Mouse (Mus musculus) layer of hippocampus, adult 9-10 months (tissue): Measurements from ENCODE around the gene Psmd14.
A peak's percentile ranks its signal among the peaks of the same experiment; 100 is the strongest.

Experiments used
- DNase-seq: peaks from one replicate; pipeline ENCODE4 v3.0.0; 2022; ENCODE audit warnings: low spot score

Psmd14 gene

GRCm38 (mm10) chr2:61711108-61712040 is at the start of gene Psmd14:
Psmd14 (plus strand) TSS chr2:61711694.
- peak; percentile 73 for DNase-seq

DNA sequence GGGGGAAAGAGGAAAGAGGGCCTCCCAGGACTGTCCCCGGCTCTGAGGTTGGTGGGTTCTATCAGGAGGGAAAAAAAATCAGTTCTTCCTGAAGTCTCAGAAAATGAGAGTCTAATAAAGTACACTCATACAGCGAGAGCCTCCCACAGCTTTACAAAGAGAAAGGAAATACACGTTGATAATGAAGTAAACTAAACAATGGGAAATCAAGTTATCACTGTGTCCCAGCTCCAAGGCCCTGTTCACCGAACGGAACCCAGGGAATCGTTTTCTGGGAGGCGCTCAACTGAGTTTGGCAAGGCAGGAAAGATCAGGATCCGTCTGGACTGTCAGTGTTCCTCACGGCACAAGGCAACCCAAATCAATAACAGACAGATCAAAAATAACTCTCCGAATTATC is 48.7 kb upstream of the Psmd14 start:
- no peak for DNase-seq

- no peak for DNase-seq
These were observed 47.8 kb upstream of the Psmd14 start for GRCm38 (mm10) chr2:61663573-61664241.

DNA sequence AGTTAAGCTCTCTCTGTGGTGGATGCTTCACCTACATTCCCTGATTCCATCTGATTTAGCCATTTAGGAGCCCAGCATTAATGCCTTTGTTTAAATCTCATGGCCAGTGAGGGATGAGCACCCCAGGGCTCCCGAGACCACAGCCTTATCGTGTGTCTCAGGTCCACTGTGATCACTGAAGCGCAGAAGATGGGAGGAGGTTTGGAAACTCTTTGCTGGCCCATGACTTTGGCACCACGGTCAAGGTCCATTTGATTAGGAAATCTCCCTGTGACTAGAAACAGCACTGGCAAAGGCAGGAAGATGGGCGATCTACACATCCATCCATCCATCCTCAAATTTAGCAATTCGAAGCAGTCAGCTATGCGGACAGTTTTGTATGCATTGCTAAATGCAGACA is 44.1 kb upstream of the Psmd14 start:
- no peak for DNase-seq

DNA sequence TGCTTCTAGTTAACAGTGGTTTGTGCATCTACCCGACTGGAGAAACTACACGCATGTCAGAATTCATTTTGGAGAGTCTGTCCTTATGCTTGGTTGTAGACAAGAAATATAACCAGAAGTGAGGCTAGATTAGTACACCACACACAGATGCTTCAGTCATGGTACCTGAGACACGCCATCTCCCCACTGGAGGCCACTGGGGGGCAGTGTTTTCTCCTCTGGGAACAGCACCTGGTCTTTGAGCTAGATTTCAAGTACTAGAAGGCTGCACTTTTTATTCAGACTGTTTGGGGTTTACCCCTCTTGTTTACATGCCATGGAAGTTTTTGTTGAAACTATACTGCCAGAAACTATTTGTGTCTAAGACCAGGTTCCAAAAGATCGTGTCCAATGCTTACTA is 43.2 kb upstream of the Psmd14 start:
- no peak for DNase-seq

- DNase-seq, result no peak
These were observed 36.9 kb upstream of the Psmd14 start for GRCm38 (mm10) chr2:61674555-61674954.

DNA sequence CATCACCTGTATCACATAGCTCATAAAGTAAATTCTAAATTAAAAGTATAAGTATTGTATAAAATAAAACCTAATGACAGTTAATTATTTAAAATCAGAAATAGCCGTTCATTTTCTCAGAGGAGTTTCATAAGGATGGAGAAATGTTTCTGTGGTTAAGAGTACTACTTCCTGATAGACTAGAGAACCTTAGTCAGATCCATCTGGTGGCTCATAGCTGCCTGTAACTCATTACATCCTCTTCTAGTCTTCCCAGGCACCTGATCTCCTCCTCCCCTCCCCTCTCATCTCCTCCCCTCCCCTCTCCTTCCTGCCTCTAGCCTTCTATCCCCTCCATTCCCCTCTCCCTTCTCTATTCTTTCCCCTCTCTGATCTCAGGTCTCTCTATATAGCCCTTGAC is 29.9 kb upstream of the Psmd14 start:
- DNase-seq, result no peak

DNA sequence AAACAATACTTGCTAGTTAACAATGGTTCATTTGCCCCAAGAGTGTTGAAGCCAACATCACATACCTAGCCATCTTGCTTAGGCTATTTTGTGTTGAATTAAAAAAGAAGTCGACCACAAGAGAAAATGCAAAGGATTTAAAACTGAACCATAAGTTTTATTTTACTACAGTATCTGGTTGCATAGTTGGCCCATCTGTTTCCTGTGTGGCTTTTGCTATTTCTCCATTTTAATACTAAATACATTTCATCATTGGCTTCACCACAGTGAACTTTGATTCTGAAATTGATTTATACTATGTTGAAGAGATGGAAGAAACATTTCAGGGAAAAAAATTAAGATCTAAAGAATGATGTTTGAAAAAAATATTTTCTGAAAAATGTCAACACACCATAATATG is 25.0 kb upstream of the Psmd14 start:
- no peak for DNase-seq

DNA sequence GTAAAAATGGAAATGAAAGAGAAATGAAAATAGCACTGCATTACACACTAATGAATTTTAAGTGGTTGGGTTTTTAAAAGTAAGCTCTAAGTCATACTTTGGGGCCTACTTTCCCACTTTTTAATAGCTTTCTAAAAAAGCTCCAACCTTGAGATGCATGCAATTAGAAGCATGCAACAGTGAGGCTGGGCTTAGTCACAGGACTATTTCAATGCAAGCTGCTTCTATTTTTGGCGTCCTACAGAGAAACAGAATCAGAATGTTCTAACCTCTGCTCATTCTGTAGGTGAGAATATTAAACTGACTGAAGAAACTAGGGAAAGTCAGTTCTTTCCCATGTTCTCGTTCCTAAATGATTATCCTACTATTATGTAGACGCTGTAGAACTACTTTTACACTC is 22.4 kb upstream of the Psmd14 start:
- DNase-seq, result no peak

DNA sequence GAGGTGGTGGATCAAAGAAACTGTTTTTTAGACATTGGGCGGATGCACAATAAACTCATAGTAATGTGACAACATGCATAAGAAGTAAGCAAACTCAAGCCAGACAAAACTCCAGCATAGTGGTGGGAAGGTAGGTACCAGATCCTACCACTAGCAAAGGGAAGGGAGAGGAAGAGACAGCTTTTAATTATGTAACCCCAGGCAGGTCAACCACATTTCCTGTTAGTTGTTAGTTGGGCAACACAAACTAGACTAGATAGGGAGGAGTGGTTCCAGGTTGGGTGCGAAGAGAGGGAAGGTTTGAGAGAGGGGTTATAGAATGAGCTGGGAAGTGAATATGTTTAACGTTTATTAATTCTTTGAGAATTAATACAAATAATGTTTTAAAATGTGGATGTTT is 1.9 kb upstream of the Psmd14 start:
- no peak for DNase-seq

DNA sequence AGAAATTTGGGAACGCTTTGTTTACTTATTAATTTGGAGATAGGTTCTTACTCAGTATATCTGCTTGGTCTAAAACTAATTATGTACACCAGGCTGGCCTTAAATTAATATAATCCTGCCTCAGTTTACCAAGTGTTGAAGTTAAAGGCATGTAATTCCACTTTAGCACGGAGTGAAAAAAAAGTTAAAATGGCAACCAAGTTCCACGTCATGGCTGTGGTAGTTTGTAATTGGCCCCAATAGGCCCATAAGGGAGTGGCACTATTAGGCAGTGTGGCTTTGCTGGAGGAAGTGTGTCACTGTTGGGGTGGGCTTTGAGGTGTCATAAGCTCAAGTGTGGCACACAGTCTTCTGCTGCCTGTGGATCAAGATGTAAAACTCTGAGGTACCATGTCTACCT is 1.0 kb downstream of the Psmd14 start:
- no peak for DNase-seq

GRCm38 (mm10) chr2:61722401-61722982 is 11.0 kb downstream of the Psmd14 start:
- no peak for DNase-seq

GRCm38 (mm10) chr2:61732802-61733486 is 21.4 kb downstream of the Psmd14 start:
- peak; percentile 26 for DNase-seq

GRCm38 (mm10) chr2:61734175-61734574 is 22.7 kb downstream of the Psmd14 start:
- DNase-seq, result no peak

DNA sequence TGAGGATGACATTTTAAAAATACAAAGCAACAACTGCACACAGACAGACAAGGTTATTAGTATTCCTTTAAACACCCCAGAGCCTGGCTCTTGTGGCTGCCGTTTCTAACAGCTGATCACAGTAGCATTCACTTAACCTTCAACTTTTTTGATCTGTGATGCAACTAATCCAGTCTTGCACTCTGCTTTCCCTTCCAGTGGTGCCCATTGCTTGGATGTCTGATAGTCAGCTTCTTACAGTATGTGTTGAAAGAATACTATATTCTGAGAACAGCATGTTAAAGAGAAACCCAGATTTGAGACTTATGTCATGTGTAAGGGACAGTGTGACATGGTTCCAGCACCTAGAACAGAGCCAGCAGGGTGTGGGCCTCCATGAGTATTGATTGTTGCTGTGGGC is 34.6 kb downstream of the Psmd14 start:
- no peak for DNase-seq

DNA sequence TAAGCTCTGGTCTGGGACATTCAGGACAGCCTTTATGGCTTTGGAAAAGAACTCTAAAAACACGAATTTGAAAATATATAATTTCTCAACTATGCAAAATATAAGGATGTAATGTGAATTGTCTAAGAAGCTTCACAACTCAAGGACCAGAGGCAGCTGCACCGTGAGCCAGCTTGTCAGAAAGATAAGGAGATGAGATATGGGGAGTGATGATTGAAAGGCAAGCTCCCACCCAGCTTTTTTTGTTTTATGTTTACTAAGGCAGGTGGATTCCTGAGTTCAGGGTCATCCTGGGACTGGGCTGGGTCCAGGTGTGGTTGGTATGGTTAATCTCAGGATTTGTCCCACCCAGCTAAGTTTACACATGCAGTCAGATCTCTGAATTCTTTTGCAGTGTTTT is 35.1 kb downstream of the Psmd14 start:
- no peak for DNase-seq

DNA sequence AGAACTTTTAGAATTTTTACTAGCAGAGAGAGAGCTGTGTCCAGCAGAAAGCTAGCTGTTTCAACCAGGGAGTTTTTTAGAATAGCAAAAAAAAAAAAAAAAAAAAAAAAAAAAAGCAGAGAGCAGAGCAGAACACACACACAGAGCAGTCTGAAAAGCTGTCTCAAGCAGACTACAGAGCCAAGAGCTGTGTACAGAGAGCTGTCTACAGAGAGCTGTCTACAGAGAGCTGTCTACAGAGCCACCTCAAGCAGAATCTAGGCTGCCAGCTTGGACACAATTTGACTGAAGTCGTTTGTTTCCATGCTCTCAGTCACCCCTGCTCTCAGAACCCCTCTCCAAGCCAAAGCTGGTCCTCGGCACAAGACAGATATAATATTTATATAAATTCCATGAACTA is 35.9 kb downstream of the Psmd14 start:
- DNase-seq, result no peak

DNA sequence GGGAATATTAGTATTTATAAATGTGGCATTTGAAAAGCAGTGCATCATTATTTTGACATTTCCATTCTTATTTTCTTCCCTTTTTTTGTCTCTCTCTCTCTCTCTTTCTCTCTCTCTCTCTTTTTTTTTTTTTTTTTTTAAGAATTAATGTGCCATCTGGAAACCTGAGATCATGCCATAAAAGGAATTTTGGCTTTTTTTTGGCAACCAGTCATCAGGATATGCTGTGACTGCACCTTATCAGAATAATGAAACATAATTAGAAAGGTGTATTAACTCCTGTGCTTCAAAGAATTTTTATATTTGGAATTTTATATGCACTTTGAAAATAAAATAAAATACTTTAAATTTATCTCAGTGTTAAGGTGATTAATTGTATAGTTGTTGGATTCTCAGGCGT is 39.2 kb downstream of the Psmd14 start:
- no peak for DNase-seq

- DNase-seq, result no peak
These were observed 39.8 kb downstream of the Psmd14 start for GRCm38 (mm10) chr2:61751286-61751685.

GRCm38 (mm10) chr2:61752362-61752761 is 40.9 kb downstream of the Psmd14 start:
- no peak for DNase-seq

DNA sequence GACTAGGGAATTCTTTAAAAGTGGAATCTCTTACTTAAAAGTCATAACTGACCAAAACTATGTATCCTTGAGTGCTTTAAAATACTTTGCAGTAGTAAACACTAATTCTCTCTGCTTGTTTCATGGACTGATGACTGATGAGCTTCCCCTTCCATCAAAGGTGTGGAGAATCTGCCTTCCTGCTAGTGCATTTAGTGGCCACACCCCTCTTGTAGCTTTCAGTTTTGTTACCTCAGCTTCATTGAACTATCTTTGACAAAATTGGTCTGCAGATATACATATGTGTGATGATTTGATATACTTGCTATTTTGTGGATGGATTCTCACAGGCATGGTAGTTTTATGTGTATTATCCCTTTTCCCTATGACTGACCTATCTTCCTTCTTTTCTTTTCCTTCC is 43.5 kb downstream of the Psmd14 start:
- no peak for DNase-seq

GRCm38 (mm10) chr2:61759234-61759855 is 47.9 kb downstream of the Psmd14 start:
- no peak for DNase-seq
